Mouse (Mus musculus): ENCODE measurements at regions not wholly inside any gene's neighbourhood (a gene's known extent, or its start where the extent isn't known, plus 50 kb on each side); places are given as distances from the start of the nearest gene placed in this dataset.

DNA sequence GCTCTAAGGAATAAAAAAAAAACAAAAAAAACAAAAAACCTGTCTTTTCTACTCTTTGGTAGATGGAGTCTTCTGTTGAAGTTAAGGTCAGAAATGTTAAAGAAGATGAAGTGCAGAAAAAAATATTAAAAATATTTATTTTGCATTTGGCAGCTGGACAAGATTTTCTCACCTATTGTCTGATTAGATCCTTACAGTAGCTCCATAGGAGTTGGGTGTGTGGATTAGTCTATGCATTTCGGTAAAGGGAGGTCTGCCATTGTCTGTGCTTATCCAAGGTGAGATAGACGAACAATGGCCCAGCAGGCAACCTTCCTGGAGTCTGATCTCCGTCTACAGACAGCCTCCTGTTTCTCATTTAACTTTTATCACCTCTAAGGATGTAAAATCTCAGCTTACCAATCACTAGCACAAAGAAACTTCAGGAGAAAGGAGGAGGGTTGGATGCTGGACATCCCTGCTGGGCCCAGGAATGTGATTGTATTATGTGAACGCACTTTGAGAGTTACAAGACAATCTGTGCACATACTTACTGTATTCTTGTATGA lies 136.0 kb upstream of the Sgk1 start:
- no peaks in the 10 kb centered on the region for H3K36me3 ChIP-seq (replicated peaks in 1 of 2; ENCODE audit: control insufficient read depth in 1 of 2, insufficient read depth in 1 of 2, low read length in 1 of 2)
- H3K27me3 ChIP-seq (replicated peaks): no peaks in the 10 kb centered on the region
- TF ChIP-seq CHD2 (IDR thresholded peaks at IDR 0.05; ENCODE audit: low read length): no peak
- dilution Hi-C loops (cut with MboI; ENCODE audit: extremely low pct_ligation_motif_present, extremely low pct_unique_long_range_greater_than_20kb, low sequenced_read_pairs) (no loop called here), in situ Hi-C loops (cut with MboI; ENCODE audit: low pct_ligation_motif_present, low pct_unique_long_range_greater_than_20kb, low sequenced_read_pairs) (no loop called here)
- H3K4me1 ChIP-seq (ENCODE audit: control insufficient read depth in 1 of 2, insufficient read depth in 2 of 2): peaks cover 0 to 4% of the 10 kb centered on the region in 2 experiments; a peak in 1 of 4 replicates
- no peak for DNase-seq (ENCODE audit: extremely low read depth)
- no peak overlapping the region for H3K9ac ChIP-seq (ENCODE audit: insufficient read depth, low read depth)
- H3K4me3 ChIP-seq (replicated peaks in 1 of 3; ENCODE audit: low read depth in 2 of 3, low read length in 2 of 3, poor library complexity in 1 of 3): no peak overlapping the region
- H3K9me3 ChIP-seq (replicated peaks; ENCODE audit: low read length): no peaks in the 10 kb centered on the region
- H3K4me2 ChIP-seq (ENCODE audit: insufficient read depth, low read depth, poor library complexity, severe bottlenecking): no peak overlapping the region
- no peak overlapping the region for H3K27ac ChIP-seq (ENCODE audit: insufficient read depth, low read depth)
- H3K79me2 ChIP-seq (replicated peaks; ENCODE audit: control insufficient read depth, extremely low read depth, insufficient read depth, poor library complexity, severe bottlenecking): no peaks in the 10 kb centered on the region

- Histone ChIP-seq H3K36me3 (replicated peaks in 1 of 2; ENCODE audit: control insufficient read depth in 1 of 2, insufficient read depth in 1 of 2, low read length in 1 of 2) (no peaks in the 10 kb centered on the region), H3K9me3 (replicated peaks; ENCODE audit: low read length) (no peaks in the 10 kb centered on the region), H3K4me2 (ENCODE audit: insufficient read depth, low read depth, poor library complexity, severe bottlenecking) (no peak overlapping the region), H3K27ac (ENCODE audit: insufficient read depth, low read depth) (no peak overlapping the region), H3K4me3 (replicated peaks in 1 of 3; ENCODE audit: low read depth in 2 of 3, low read length in 2 of 3, poor library complexity in 1 of 3) (no peak overlapping the region), H3K27me3 (replicated peaks) (no peaks in the 10 kb centered on the region), H3K9ac (ENCODE audit: insufficient read depth, low read depth) (no peak overlapping the region), H3K4me1 (ENCODE audit: control insufficient read depth in 1 of 2, insufficient read depth in 2 of 2) (peaks cover 0 to 4% of the 10 kb centered on the region in 2 experiments; a peak in 1 of 4 replicates), H3K79me2 (replicated peaks; ENCODE audit: control insufficient read depth, extremely low read depth, insufficient read depth, poor library complexity, severe bottlenecking) (no peaks in the 10 kb centered on the region)
- dilution Hi-C loops (cut with MboI; ENCODE audit: extremely low pct_ligation_motif_present, extremely low pct_unique_long_range_greater_than_20kb, low sequenced_read_pairs) (no loop called here), in situ Hi-C loops (cut with MboI; ENCODE audit: low pct_ligation_motif_present, low pct_unique_long_range_greater_than_20kb, low sequenced_read_pairs) (no loop called here)
- no peak for TF ChIP-seq TBP (conservative IDR thresholded peaks at IDR 0.05; ENCODE audit: low read depth, low read length)
- no peak for TF ChIP-seq SMC3 (IDR thresholded peaks at IDR 0.05; ENCODE audit: low read depth, low read length)
- TF ChIP-seq UBTF (IDR thresholded peaks at IDR 0.05; ENCODE audit: low read depth, low read length): no peak
- TF ChIP-seq BHLHE40 (IDR thresholded peaks at IDR 0.05; ENCODE audit: low read depth, low read length): no peak
- no peak for TF ChIP-seq MXI1 (IDR thresholded peaks at IDR 0.05; ENCODE audit: low read depth, low read length)
- TF ChIP-seq CTCF (conservative IDR thresholded peaks at IDR 0.05 in 1 of 2, IDR thresholded peaks at IDR 0.05 in 1 of 2; ENCODE audit: low read depth in 2 of 2, low read length in 2 of 2): no peak
- no peak for TF ChIP-seq SIN3A (IDR thresholded peaks at IDR 0.05; ENCODE audit: low read length)
- no peak for TF ChIP-seq ELF1 (IDR thresholded peaks at IDR 0.05; ENCODE audit: low read depth, low read length)
- TF ChIP-seq MAZ (IDR thresholded peaks at IDR 0.05; ENCODE audit: low read depth, low read length): no peak
- no peak for TF ChIP-seq JUN (IDR thresholded peaks at IDR 0.05; ENCODE audit: insufficient read depth, low read depth, low read length)
- no peak for TF ChIP-seq NRF1 (IDR thresholded peaks at IDR 0.05; ENCODE audit: low read depth, low read length)
- no peak for TF ChIP-seq RAD21 (IDR thresholded peaks at IDR 0.05; ENCODE audit: low read depth, low read length)
- no peak for TF ChIP-seq ZC3H11A (IDR thresholded peaks at IDR 0.05; ENCODE audit: low read depth, low read length)
- TF ChIP-seq E2F4 (IDR thresholded peaks at IDR 0.05; ENCODE audit: insufficient replicate concordance, low read depth, low read length): no peak
- TF ChIP-seq ETS1 (conservative IDR thresholded peaks at IDR 0.05; ENCODE audit: low read depth, low read length): no peak
- TF ChIP-seq RCOR1 (conservative IDR thresholded peaks at IDR 0.05; ENCODE audit: low read depth, low read length): no peak
- TF ChIP-seq ZNF384 (IDR thresholded peaks at IDR 0.05; ENCODE audit: low read depth, low read length): no peak
- TF ChIP-seq ZKSCAN1 (IDR thresholded peaks at IDR 0.05; ENCODE audit: borderline replicate concordance, low read depth, low read length): no peak
- no peak for TF ChIP-seq POLR2A (IDR thresholded peaks at IDR 0.05; ENCODE audit: low read depth, low read length)
- no peak for TF ChIP-seq GABPA (IDR thresholded peaks at IDR 0.05; ENCODE audit: insufficient replicate concordance, low read depth, low read length)
- no peak for DNase-seq (ENCODE audit: extremely low read depth)
Observed at GRCm38 (mm10) chr10:21746713-21747112, 135.3 kb upstream of the Sgk1 start.

Measured in CH12.LX (cell line).